ENCODE assay signal across 8 mouse cellular contexts in the genomic region with DNA sequence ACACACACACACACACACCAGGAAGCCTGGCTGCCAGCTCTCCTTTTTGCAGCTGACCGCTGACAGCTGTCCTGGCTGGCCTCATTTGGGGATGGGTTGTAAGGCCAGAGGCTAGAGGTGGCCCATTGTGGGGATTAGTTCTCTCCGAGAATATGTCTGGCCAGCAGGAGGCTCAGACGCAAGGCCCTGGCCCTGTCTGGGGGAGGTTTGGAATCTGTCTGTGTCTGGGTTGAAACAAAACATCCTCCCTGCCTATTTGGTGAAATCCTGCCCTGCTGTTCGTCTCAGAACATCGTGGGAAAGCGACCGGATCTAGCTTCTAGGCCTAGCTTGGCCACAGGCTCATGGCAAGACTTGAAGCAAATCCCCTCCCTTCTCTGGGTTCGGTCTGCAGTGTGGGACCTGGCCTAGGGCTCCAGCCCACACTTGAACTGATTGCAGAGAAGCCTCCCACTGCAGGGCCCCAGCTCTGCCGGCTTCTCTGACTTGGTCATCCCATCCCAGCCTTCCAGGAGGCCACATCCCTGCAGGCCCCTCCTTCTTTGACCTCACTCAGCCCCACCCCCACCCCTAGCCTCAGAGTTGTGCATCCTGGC. TPM values are rescaled to one million over a fixed set of nuclear protein-coding genes. Genes with fewer than 3 reads are reported as not detected.
DNase-seq lines count a peak whose midpoint lies in the region; ATAC-seq and TF ChIP-seq lines count a peak whose summit lies in the region.

No protein-coding gene starts in this region.

- no peak overlapping the region for H3K4me2 ChIP-seq in forebrain, embryonic 15.5 days (replicated peaks)
- H3K4me2 ChIP-seq in hindbrain, postnatal 0 days (ENCODE audit: low read depth, low read length), result no peak overlapping the region
- H3K4me2 ChIP-seq in lung, embryonic 15.5 days, result no peak overlapping the region

- H3K27me3 ChIP-seq in forebrain, embryonic 15.5 days, result no peaks in the 10 kb centered on the region
- H3K27me3 ChIP-seq in hindbrain, postnatal 0 days (ENCODE audit: insufficient read depth, low read length), result no peaks in the 10 kb centered on the region
- H3K27me3 ChIP-seq in lung, embryonic 15.5 days, result no peaks in the 10 kb centered on the region

- H3K4me3 ChIP-seq in forebrain, embryonic 15.5 days, result no peak overlapping the region
- no peak overlapping the region for H3K4me3 ChIP-seq in hindbrain, postnatal 0 days (ENCODE audit: low read length)
- no peak overlapping the region for H3K4me3 ChIP-seq in lung, embryonic 15.5 days

- WGBS in forebrain, embryonic 15.5 days, result 15% methylated on average over 9 of the region's 9 CpGs
- WGBS in hindbrain, postnatal 0 days, result 22% methylated on average over 9 of the region's 9 CpGs
- 26% methylated on average over 9 of the region's 9 CpGs for WGBS in lung, embryonic 15.5 days

- peak; percentile 99 for DNase-seq in heart, adult 11 months
- DNase-seq in heart, adult 8-10 months (ENCODE audit: low spot score), result no peak
- DNase-seq in hindbrain, postnatal 0 days (ENCODE audit: low spot score), result peak; percentile 31
- DNase-seq in spleen, adult 12 weeks (ENCODE audit: low spot score), result no peak
- no peak for DNase-seq in adrenal gland, adult 18-20 months (ENCODE audit: low spot score in 2 of 2)
- DNase-seq in frontal cortex, postnatal 14 days (ENCODE audit: low spot score in 2 of 2), result no peak

- H3K36me3 ChIP-seq in forebrain, embryonic 15.5 days, result no peaks in the 10 kb centered on the region
- no peaks in the 10 kb centered on the region for H3K36me3 ChIP-seq in hindbrain, postnatal 0 days (ENCODE audit: insufficient read depth, low read length)
- H3K36me3 ChIP-seq in lung, embryonic 15.5 days, result no peaks in the 10 kb centered on the region

- no peaks in the 10 kb centered on the region for H3K9me3 ChIP-seq in forebrain, embryonic 15.5 days
- H3K9me3 ChIP-seq in hindbrain, postnatal 0 days (ENCODE audit: low read length), result no peaks in the 10 kb centered on the region
- no peaks in the 10 kb centered on the region for H3K9me3 ChIP-seq in lung, embryonic 15.5 days

- H3K27ac ChIP-seq in forebrain, embryonic 15.5 days (replicated peaks), result 0 out of 2 replicates have a peak overlapping the region, but pooled peaks have one; percentile 11
- H3K27ac ChIP-seq in hindbrain, postnatal 0 days, result 0 out of 2 replicates have a peak overlapping the region, but pooled peaks have one; percentile 16
- peak overlapping the region; percentile 80 for H3K27ac ChIP-seq in lung, embryonic 15.5 days

- TF ChIP-seq CTCF in hindbrain, postnatal 0 days (IDR thresholded peaks at IDR 0.05; ENCODE audit: low read depth), result peak; percentile 38; the same call in 1 of the 2 replicates

- ATAC-seq in forebrain, embryonic 15.5 days (replicated peaks), result no peak
- ATAC-seq in hindbrain, postnatal 0 days, result no peak; the same call in 1 of the 2 replicates
- peak; percentile 61 for ATAC-seq in lung, embryonic 15.5 days (ENCODE audit: borderline replicate concordance, extremely low read depth, low FRiP score, low TSS enrichment)

- H3K9ac ChIP-seq in forebrain, embryonic 15.5 days (replicated peaks), result no peak overlapping the region
- H3K9ac ChIP-seq in hindbrain, postnatal 0 days (replicated peaks; ENCODE audit: low read length), result no peak overlapping the region
- H3K9ac ChIP-seq in lung, embryonic 15.5 days, result no peak overlapping the region

- H3K4me1 ChIP-seq in forebrain, embryonic 15.5 days, result peaks cover 4% of the 10 kb centered on the region; the same call in 1 of the 2 replicates
- peaks cover 5% of the 10 kb centered on the region; the same call in 1 of the 2 replicates for H3K4me1 ChIP-seq in hindbrain, postnatal 0 days (ENCODE audit: insufficient read depth, low read length)
- H3K4me1 ChIP-seq in lung, embryonic 15.5 days, result peaks cover 36% of the 10 kb centered on the region

RNA-seq across cellular contexts. Expression of a gene that starts 17.1 kb away (rescaled TPM):
- total RNA-seq in heart, adult 8-10 months (2022), result 10 to 100 TPM; 14.3 to 19.3 (median 16.6) TPM
- 13.9 and 14.3 TPM in 2 replicates for polyA plus RNA-seq in forebrain, embryonic 15.5 days (2015; fragmentation: Nextera tagmentation; extraction: Ambion mirVana)
- 11.9 and 13.8 TPM in 2 replicates for total RNA-seq in hindbrain, postnatal 0 days (2014; rRNA removed)
- polyA plus RNA-seq in hindbrain, postnatal 0 days (2015; fragmentation: Nextera tagmentation; extraction: Ambion mirVana), result 9.1 and 9.7 TPM in 2 replicates
- 48.4 and 49.4 TPM in 2 replicates for polyA plus RNA-seq in lung, embryonic 15.5 days (2015; fragmentation: Nextera tagmentation; extraction: Ambion mirVana)
- 10 to 100 TPM; 19.9 to 28.1 TPM for total RNA-seq in adrenal gland, adult 18-20 months (2021)

RNA-seq across cellular contexts. Expression of a gene that starts 42.9 kb away (rescaled TPM):
- 10 to 100 TPM in 3 of 4 experiments, 1 to 10 TPM in 1; 9.5 to 13.4 (median 11.7) TPM for total RNA-seq in heart, adult 8-10 months (2022)
- polyA plus RNA-seq in forebrain, embryonic 15.5 days (2015; fragmentation: Nextera tagmentation; extraction: Ambion mirVana), result 107 and 109 TPM in 2 replicates
- 145 and 157 TPM in 2 replicates for total RNA-seq in hindbrain, postnatal 0 days (2014; rRNA removed)
- polyA plus RNA-seq in hindbrain, postnatal 0 days (2015; fragmentation: Nextera tagmentation; extraction: Ambion mirVana), result 136 and 141 TPM in 2 replicates
- polyA plus RNA-seq in lung, embryonic 15.5 days (2015; fragmentation: Nextera tagmentation; extraction: Ambion mirVana), result 30.1 and 30.3 TPM in 2 replicates
- 10 to 100 TPM; 13.3 to 15.0 TPM for total RNA-seq in adrenal gland, adult 18-20 months (2021)

RNA-seq across cellular contexts. Expression of a gene that starts 46.3 kb away (rescaled TPM):
- 1 to 10 TPM; 7.0 to 9.1 (median 8.0) TPM for total RNA-seq in heart, adult 8-10 months (2022)
- 7.5 and 8.8 TPM in 2 replicates for polyA plus RNA-seq in forebrain, embryonic 15.5 days (2015; fragmentation: Nextera tagmentation; extraction: Ambion mirVana)
- total RNA-seq in hindbrain, postnatal 0 days (2014; rRNA removed), result 11.4 and 17.0 TPM in 2 replicates
- 3.2 and 4.8 TPM in 2 replicates for polyA plus RNA-seq in hindbrain, postnatal 0 days (2015; fragmentation: Nextera tagmentation; extraction: Ambion mirVana)
- polyA plus RNA-seq in lung, embryonic 15.5 days (2015; fragmentation: Nextera tagmentation; extraction: Ambion mirVana), result 19.6 and 20.2 TPM in 2 replicates
- 10 to 100 TPM; 16.1 to 17.9 TPM for total RNA-seq in adrenal gland, adult 18-20 months (2021)

Comparison
In these comparisons a context has a peak if more than half of its experiments do, and no peak if none do; other contexts are left out.
1. DNase-seq: peak in heart, adult 11 months (single experiment) and hindbrain, postnatal 0 days (single experiment); none in heart, adult 8-10 months (single experiment), spleen, adult 12 weeks (single experiment), adrenal gland, adult 18-20 months (0 of 2) and frontal cortex, postnatal 14 days (0 of 2).
2. H3K27ac ChIP-seq: peak in every context shown above with its lines; median percentile 80 in lung, embryonic 15.5 days; 16 in hindbrain, postnatal 0 days; 11 in forebrain, embryonic 15.5 days.